Mouse (Mus musculus) cerebellum, adult 11-12 months (tissue): ENCODE results near the gene Slc38a1.

Experiments
- DNase-seq: peaks from one replicate; pipeline ENCODE4 v3.0.0; 2022

The Slc38a1 gene

DNA sequence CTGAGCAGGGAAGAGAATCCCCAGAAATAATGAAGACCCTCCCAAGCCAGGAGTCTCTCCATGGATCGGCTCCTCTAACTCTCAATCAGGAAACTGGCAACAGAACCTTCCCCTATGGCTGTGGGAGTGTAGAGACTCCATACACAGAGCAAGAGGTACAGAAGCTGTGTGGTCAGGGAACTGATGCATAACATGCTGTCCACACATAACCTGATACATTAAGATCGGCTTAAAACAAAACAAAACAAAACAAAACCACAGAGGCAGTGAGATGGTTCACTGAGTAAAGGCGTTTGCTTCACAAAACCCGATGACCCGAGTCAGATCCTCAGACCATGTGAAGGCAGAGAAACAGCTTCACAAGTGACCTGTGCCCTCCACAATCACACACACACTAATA, 35.3 kb downstream of the Slc38a1 start:
- DNase-seq: no peak

DNA sequence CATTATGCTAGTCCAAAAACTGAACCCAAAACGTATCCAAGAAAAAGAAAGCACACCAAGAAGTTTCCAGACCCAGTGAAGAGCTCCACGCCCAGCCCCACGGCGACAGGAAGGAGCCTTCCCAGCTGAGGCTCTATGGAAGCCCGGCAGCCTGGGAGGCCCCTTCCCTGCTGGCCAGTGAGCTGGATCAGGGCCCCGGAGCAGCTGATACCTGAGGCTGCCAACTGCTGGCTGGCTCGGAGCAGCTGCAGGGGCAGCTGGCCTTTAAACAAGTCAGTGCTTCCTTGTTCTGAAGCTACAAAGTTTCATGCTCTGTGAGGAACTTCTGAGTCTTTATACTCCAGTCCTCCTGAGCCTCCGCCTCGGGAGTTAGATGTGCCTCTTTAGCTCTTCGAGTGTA, 38.4 kb downstream of the Slc38a1 start:
- peak; percentile 43 for DNase-seq

DNA sequence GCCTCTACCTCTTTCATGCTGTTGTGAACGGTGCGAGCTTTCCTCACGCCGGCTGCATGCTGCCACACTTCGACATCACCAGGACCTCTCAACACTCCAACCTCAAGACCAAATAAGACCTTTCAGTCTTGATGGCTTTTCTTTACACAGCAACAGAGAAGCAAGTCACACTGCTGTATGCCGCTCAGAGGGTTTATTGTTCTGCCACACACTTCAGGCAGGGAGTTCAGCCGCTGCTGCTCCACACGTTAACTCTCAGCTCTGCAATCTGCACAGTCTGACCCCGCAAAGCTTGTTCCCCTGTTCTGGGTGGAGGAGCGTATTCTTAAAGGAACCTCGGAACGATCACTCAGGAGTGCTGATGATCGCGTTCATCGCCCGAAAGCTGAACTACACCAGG, 40.7 kb downstream of the Slc38a1 start:
- no peak for DNase-seq

DNA sequence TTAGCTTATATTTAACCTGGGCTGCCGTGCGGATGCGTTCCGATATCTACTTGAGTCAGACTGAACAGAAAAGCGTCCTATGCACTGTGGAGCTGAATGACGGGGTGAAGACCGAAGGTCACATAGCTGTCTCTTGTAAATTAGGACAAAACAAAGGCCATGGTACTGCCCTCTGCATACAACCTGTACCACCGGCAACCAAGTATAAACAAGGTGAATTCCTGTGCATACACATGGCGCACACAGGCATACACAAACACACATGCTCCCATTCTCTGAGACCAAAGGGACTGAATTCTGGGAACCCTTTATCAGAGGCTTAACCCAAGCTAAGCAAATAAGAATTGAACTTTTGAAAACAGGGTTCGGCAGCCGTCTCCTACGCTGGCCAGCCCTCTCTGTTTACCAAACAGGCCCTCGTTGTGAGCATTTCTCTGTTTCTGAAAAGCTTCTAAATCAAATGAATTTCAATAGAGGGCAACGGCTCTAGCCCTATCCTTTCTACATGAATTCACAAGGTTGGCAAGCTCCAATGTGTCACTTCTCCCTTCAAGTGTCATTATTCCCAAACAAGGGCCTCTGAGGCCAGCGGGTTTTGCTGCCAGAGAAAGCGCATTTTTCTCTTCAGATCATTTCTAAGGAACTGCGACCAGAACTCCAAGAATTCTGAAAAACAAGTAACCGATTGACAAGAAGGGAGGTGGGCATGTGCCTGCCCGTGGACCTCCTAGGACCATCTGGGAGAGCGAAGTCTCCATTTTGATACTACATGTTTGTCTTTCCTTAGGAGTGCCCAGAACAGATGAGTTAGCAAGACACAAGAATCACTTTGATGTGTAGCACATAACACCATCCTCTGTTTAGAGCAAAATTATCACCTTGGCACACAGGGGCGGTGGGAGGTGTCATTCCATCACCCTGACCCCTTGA, 42.6 kb downstream of the Slc38a1 start:
- DNase-seq: peak; percentile 40

DNA sequence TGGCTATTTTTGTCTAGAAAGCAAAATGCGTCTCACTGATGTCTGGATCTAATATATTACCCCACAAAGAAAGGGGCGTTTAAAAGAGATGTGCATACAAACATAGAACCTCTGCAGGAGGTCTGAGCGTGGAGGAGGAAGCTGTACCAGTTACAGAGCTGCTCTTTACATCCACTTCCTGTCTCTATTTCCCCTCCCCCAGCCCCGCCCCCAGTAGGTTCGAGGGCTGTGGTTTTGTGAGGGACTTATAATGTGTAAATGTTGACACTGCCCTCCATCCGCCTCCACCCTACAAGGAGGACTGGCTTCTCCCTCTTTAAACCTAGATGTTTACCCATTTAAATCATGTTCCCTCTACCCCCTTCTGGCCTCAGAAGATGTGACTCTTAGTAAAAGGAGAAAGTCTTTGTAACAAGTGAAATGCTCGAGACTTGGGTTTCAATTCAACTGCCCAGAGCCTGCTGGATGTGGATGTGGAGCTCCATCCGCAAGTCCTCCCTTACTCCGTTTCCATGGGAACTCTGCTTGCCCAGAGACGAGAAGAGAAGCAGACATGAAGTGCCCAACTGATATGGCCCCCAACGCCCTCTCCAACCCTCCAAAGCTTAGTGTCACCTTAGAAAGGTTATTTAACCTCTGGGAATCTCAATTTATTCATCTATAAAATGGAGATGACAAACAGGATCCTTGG, 43.7 kb downstream of the Slc38a1 start:
- DNase-seq: no peak

DNA sequence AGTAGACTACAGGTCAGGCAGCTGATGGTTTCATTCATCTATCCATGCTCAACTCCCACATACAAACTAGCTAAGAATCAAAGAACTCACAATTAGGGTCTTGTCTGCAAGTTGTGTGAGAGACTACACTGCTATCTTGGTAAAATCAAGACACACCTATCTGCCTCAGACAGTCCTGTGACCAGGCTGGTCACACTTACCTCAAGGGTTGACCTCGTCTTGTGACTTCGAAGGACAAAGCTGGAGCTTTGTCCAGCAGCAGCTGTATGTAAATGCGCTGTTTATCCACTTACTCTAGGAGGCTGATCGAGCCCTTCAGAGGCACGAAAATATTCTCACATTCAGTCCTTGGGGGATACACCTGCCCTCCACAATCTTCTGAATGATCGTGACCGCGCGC, 45.6 kb downstream of the Slc38a1 start:
- no peak for DNase-seq

DNA sequence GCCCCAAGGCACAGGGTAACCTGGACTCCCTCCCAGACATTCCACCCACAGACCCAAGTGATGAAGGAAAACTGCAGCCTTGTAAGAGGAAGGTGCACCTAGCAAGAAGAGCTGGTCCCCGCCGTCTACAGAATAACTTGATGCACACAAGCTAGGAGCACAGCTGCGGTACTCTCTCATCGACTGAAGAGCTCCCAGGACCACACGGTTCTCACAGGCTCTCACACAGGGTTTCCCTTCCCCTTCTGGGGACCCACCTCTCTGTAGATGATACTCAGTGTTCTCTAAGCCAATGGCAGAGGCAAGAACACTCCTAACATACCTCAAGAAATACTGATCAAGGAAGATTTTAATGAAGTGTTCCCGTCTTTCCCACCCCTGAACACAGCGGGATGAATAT, 48.4 kb downstream of the Slc38a1 start:
- DNase-seq: no peak

DNA sequence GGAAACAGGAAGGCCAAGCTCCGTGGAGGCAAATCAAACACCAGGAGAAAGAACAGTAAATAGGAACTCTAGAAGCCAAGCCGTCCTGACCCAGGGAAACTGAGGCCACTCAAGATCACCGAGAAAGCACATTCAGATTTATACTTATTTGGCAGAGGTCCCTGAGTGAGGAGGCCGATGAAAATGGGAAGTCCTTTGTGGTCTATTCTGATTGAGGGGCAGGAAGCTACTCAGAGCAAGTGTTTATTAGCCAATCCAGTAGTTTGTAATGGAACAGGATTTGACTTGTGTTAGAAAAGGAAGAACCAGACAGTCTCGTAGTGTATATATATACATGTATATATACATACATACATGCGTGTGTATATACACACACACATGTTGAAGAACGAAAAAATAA, 48.8 kb downstream of the Slc38a1 start:
- no peak for DNase-seq

DNA sequence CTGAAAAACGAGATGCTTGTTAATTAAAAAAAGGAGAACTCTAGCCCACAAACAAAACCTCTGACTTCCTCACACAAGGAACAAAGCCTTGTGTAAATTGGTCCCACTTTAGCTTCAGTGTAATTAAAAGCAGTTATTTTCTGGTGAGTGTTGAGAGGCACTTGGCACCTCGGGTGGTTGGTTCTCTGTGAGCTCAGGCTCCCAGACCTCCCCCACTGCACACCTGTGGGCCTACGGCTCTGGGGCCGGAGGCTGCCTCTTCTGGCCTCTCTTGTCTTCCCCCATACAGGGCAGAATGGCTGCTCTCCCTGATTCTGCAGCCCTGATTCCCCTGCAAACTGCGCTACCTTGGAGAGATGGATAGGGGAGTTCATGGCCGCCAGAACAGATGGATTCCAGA, 49.3 kb downstream of the Slc38a1 start:
- no peak for DNase-seq

DNA sequence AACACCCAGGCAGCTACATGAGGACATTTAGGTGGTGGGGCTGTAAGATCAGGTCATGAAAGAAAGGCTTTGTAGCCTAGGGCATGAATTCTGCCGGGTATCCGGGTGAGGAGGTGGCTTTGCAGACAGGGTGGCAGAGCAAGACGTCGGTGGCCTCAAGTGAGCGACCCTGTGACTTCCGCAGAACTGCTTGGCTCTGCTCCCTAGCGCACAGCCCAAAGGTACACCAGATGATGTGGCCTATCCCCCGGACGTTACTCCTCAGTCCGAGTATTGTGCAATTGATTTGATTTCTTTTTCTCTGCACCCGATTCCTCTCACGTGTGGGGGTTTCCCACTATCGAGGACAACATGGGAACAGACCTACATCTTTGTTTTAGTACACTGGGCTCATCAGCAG, 49.7 kb downstream of the Slc38a1 start:
- DNase-seq: no peak

DNA sequence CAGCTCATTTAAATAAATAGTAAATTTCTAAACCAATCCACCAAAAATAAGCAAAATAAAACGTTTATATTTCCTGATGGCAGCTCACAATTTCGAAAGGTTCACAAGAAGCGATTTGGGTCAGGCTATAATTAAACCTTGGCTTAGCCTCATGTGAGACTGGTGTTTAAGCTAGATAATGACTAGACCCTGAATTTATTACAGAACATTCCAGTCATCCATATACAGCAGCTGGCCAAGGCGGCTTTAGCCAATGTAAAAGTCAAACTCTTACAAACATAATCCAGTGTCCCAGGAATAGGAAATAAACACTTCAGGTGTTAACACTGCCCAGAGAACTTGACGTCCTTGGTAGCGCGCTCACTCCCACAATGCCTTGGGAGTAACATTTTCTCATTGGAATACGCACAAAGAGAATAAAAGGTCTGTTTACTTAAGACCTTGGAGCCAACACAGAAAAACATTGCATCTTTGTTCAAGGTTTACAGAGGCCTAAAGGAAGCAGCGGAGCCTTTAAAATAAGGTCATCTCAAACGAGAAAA, 50.8 kb downstream of the Slc38a1 start:
- no peak for DNase-seq

DNA sequence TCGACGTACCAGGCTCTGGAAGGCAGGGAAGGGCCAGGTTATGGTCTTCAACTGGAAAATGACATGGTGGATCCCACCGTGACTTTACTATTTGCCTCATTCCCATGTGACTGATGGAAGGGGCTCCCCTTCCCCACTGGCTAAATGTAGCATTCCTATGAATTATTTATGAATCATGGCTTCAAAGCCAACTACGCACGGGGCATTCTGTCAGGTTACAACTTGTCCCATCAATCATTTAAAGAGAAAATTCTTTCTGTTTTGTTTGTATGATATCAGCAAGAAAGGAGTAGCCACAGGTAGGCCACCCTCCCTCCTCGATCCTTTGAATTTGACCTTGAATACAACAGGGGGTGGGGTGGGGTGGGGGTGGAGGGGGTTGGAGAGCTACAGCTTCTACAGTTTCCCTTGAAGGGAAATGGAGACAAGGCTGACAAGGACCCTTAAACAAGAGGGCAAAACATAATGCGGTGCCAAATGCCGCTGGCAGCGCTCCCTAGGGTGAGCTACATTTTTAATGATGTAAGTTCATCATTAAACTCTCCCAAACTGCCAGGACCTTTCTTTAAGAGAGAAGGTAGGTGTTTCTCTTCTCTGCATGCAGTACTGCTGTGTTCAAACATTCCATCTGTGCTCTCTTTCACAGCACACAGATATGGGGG, 53.6 kb downstream of the Slc38a1 start:
- DNase-seq: no peak

DNA sequence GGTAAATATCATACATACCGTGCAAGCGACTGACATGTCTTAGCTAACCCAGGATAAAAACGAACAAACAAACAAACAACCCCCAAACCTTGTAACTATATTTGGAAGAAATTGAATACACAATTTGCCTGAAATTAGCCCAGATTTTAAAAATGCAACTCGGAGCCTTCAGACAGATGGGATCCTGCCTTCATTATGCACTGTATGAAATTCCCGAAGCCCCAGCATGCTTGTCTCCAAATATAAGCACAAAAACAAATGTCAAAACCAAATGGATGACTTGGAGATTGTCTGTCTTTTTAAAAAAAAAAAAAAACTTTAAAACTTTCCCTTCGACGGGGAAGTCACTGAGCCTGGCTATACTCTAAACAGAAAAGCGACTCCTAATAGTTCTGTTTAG, 54.7 kb downstream of the Slc38a1 start:
- DNase-seq: no peak

DNA sequence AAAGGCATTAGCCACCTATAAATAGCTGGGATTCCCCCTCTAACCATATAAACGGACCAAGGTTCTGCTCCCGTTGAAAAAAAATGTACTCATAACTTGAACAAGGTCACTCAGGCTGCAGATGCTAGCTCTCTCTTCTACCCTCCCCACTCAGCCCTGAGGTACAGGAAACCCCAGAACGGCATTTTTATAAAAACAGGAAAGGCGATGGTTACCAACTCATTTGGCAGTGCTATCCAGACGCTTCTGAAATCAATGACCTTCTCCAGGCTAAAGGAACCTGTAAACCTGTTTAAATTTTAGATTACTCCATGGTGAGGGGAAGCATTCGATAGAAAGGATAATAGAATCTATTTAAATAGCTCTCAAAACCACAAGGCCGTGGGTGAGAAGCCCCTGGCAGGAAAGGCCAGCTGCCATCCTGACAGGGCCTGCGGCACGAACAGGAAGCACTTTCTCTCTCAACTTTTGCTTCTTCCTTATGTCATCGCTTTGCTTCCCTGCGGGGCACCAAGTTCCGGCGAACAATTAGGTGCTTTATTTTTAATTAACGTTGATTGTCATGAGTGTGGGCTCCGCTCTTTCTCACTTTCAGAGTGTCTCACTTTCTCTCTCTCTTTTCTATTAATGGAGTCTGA, 59.2 kb downstream of the Slc38a1 start:
- DNase-seq: no peak

DNA sequence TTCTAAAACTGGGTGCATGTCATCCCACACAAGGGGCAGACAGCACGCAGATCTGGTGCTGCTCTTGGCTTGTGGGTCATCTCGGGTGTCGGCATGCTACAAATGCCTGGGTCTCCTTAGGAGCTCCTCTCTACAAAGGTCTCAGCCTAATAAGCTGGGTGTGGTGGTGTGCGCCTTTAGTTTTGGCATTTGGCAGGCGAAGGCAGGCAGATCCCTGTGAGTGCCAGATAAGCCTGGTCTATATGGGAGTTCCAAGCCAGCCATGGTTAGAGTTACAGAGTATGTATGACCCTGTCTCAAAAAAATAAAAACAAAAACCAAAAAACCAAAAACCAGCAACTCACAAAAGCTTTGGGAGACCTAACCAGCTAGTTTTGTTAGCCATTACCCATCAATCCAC, 65.7 kb downstream of the Slc38a1 start:
- DNase-seq: no peak

DNA sequence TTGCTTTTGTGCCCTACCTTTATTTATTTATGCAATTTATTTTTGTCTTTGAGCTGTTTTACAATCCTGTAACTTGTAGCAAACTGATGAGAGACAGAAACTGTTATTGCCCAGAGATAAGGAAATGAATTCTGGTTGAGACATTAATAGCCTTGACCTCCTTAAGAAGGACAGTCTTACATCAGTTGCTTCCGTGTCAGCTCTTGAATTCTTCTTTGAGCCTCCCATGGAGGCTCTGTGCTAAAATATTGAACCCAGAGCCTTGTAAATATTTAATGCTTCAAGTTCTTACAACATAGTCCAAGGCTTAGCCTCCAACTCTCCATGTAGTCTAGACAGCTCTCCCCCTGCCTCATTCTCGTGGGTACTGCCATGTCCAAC, 73.7 kb downstream of the Slc38a1 start:
- no peak for DNase-seq

DNA sequence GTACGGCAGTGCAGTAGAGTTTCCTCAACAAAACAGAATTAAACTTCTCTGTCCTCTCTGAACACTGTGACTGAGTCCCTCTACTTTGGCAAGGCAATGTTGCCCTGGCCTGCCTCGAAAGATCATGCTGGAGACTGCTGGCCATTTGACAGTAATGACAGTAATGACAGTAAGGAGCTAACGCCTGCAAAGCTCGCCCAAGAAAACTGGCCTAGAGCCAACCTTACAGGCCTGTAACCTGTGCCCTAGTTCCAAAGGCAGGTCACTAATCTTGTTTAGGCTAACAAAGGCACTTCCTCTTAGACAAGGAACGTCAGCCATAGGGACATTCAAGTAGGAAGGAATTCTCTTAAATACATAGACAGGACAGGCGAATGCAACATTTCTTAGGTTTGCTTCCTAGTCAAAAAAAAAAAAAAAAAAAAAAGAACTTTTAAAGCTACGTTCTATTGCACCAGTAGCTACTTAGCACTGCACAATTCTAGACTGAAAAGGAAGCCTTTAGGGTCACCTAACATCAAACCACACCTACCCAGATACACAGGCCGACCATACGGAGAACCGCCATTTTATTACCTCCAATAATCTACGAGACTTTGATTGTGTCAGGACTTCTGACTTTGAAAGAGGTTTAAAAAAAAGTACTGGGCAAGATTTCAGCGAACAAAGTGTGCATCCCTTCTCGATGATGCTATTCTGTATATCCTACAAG, 74.3 kb downstream of the Slc38a1 start:
- DNase-seq: no peak

DNA sequence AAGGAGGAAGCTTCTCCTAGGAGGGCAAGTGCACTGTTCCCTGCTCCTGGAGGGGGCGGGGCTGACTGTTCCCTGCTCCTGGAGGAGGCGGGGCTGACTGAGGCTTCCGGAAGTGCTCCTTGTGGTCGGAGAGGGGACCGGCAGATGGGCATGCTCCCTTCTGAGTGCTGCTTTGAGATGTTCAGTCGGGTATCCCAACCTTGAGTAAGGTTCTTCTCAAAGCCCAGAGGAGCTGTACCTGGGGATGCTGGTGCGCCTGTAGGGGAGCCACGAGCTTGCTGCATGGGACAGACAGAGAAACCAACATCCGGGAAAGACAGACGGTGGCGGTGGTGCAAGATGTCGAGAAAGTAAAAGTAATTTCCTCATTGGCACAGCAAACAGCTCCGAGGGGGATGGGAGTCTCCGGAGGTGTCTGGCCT, 75.9 kb downstream of the Slc38a1 start:
- no peak for DNase-seq

DNA sequence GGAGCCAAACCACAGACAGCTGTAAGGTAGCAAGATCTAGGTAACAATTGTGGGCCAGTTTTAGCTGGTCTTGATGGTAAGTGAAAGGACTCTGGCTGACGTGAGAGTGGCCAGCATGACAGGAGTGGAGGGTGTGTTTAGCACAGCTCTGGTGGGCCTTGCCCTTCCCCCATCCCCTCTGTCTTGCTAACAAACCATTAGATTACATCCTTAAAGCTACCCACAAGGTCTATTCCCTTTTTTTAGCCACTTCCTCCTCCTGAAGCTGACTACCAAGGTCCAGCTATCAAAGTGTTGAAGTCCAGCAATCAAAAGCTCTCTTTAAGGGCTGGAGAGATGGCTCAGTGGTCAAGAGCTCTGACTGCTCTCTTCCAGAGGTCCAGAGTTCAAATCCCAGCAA, 78.9 kb downstream of the Slc38a1 start:
- DNase-seq: no peak

DNA sequence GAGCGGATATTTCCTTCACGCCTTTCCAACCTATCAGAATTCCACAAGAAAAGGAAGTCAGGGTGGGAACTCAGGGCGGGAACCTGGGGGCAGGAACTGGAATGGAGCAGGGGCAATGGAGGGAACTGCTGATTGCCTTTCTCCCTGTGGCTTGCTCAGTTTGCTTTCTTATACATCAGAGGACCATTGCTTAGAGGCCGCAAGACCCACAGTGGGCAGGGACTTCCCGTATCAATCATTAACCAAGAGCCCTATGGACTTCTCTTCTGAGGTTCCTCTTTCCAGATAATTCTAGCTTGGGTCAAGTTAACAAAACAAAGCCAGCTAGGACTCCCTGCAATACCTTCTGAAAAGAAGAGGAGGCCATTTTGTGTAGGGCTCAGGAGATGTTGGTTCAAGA, 80.2 kb downstream of the Slc38a1 start:
- no peak for DNase-seq

DNA sequence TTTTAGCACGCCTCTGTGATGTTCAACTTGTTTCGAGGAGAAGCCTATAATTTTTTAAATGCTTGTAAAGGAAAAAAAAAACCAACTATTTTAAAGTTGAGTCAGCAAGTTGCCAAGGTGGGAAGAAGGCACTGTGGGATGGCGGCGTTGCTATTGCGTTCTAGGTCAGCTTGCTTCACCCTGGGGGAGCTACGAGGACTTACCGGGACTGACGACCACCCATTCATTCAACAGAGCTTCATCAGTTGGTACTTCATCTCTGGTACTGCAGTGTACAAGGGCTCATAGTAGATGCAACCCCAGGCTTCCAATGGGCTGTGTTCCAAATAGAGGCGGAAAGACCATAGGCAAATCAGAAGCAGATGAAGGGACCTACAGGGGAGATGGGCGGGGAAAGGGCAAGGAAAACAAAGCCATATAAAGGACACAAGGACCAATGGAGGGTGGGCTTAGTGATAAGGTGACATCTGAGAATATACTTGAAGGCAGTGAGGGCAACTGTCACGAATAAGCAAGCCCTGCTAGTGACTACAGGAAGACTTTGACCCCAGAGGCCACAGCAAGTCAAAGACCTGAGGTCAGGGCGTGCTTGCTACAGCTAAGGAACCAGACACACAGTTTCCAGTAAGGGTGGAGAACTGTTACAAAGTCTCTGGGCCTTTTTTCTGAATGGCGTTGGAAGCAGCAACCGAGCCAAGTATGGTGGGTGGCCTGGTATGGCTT, 82.0 kb downstream of the Slc38a1 start:
- no peak for DNase-seq
